Mouse (Mus musculus): Measurements from ENCODE around the gene Vegfc.

DNA sequence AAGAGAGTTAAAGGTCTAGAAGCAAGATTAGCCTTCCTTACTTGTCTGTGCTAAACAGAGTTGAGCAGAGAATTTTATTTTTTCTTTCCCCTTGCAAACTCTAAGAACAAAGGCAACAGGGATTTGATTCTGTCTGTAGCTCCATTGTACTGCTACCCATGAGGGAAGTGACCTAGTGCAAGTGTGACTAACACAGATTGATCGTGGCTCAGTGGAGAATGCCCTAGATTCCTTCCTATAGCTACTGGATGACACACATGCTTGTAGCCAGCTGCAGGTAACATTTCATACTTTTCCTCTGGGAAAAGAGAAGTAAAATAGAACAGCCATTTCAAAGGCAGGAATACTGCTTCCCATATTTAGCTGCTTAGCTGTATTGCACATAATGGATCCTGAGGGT is 24.2 kb upstream of the Vegfc start:
- TF ChIP-seq CTCF (IDR thresholded peaks at IDR 0.05; ENCODE audit: borderline replicate concordance, insufficient read depth, low read length), result no peak
- TF ChIP-seq POLR2A (IDR thresholded peaks at IDR 0.05; ENCODE audit: low read depth, low read length), result no peak

Data from embryonic fibroblast, embryonic 13.5 days (primary cell).